Mouse (Mus musculus): ENCODE results near the gene Trp53i11. TPM values are rescaled to one million over a fixed set of nuclear protein-coding genes. Genes with fewer than 3 reads are reported as not detected.

The Trp53i11 gene
- total RNA-seq (2014; fragmentation: Nextera tagmentation) (not detected in 2 replicates), total RNA-seq (2017) (not detected in 2 replicates), polyA plus RNA-seq (2012) (not detected in 2 replicates)

DNA sequence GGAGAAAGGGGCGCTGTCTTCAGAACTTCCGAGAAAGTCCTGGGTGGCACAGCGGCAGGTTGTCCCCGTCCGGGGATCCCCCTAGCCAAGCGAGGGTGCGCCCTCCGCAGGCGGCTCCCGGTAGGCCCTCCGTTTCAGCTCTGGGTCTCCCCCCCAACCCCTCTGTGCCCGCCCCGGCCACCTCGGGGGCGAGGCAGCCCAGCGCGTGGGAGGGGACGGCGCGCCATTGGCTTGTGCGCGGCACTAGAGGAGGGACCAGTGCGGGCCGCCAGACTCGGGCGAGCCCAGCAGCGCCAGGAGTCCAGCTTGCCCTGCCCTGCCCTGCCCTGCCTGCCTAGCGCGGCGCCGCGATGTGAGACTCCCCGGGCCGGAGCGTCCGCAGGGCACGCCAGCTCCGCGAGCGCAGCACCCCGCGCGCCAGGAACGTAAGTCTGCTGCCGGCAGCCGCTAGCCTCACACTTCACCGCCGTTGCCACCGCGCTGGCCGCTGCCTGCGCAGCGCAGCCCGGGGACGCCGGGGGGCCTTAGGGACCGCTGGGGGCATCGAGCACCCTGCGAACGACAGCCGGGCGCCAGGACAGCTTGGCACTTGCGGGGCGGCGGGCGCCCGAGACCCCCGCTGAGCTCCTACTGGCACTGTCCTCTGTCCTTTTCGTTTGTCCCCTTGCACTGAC, at the start of gene Trp53i11:
TSS of gene Trp53i11 (plus strand) at position 226 of the 674 bp plus-strand sequence.
- no peaks in the 10 kb centered on the region for H3K4me1 ChIP-seq (ENCODE audit: insufficient read depth, low read depth, low read length)
- no peak for ATAC-seq (ENCODE audit: extremely low read depth, insufficient number of reproducible peaks, low FRiP score, poor library complexity, severe bottlenecking)
- TF ChIP-seq GATA1 (IDR thresholded peaks at IDR 0.05; ENCODE audit: borderline replicate concordance, low read length) (no peak), GATA2 (IDR thresholded peaks at IDR 0.05; ENCODE audit: borderline replicate concordance, low read depth, low read length) (no peak), CTCF (IDR thresholded peaks at IDR 0.05; ENCODE audit: low read depth, low read length) (no peak), TAL1 (conservative IDR thresholded peaks at IDR 0.05; ENCODE audit: low read depth, low read length) (no peak), POLR2AphosphoS5 (IDR thresholded peaks at IDR 0.05; ENCODE audit: insufficient replicate concordance, low read depth, low read length) (no peak)
- no peak for DNase-seq (ENCODE audit: low spot score)
- H3K9me3 ChIP-seq (replicated peaks) = no peaks in the 10 kb centered on the region
- H3K27me3 ChIP-seq (ENCODE audit: insufficient read depth, low read length) = peaks cover 35% of the 10 kb centered on the region
- H3K4me3 ChIP-seq (ENCODE audit: low read depth, low read length) = no peak within 1 kb of the TSS
- no peaks in the 10 kb centered on the region for H3K36me3 ChIP-seq (replicated peaks)

DNA sequence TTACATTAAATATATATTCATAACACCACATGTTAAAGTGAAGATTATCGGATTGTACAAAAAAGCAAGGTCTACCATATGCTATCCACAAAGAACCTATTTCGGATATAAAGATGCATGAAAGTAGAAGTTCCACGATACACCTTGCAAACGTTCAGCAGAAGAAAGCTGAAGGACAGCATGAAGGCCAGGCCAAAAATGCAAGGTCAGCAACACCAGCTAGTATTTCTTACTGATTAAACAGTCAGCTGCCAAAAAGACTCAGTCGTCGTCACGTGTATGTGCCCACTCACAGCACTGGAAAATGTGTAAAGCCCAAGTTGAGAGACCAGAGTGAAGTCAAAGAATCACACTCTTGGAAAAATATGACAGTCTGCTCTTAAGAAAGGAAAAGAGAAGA, 47.9 kb upstream of the Trp53i11 start:
- DNase-seq (ENCODE audit: low spot score) (no peak), ATAC-seq (ENCODE audit: extremely low read depth, insufficient number of reproducible peaks, low FRiP score, poor library complexity, severe bottlenecking) (no peak)
- no peak for TF ChIP-seq POLR2AphosphoS5 (IDR thresholded peaks at IDR 0.05; ENCODE audit: insufficient replicate concordance, low read depth, low read length)
- H3K27me3 ChIP-seq (ENCODE audit: insufficient read depth, low read length) = peaks cover 17% of the 10 kb centered on the region
- H3K9me3 ChIP-seq (replicated peaks) = no peaks in the 10 kb centered on the region
- H3K4me1 ChIP-seq (ENCODE audit: insufficient read depth, low read depth, low read length) = no peaks in the 10 kb centered on the region
- no peak overlapping the region for H3K4me3 ChIP-seq (ENCODE audit: low read depth, low read length)
- no peaks in the 10 kb centered on the region for H3K36me3 ChIP-seq (replicated peaks)

DNA sequence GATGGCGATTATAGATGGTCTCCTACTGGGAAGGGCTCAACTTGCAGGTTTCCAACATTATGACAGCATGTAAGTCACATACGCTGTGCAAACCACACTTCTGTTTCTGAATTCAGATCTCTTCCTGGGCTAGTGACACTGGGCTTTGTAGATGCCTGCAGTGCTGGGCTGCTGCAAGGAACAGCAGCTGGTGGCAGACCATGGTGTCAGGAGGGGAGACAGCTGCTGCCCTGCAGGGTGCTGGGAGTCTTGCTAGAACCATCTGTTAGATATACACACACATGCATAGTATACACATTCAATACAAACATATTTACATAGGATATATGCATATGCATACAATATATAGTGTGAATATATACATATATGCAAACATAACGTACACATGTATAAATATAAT, 46.0 kb upstream of the Trp53i11 start:
- DNase-seq (ENCODE audit: low spot score) = no peak
- H3K9me3 ChIP-seq (replicated peaks) = no peaks in the 10 kb centered on the region
- no peak for TF ChIP-seq TAL1 (conservative IDR thresholded peaks at IDR 0.05; ENCODE audit: low read depth, low read length)
- no peak for TF ChIP-seq POLR2AphosphoS5 (IDR thresholded peaks at IDR 0.05; ENCODE audit: insufficient replicate concordance, low read depth, low read length)
- TF ChIP-seq GATA2 (IDR thresholded peaks at IDR 0.05; ENCODE audit: borderline replicate concordance, low read depth, low read length) = no peak
- no peak for TF ChIP-seq CTCF (IDR thresholded peaks at IDR 0.05; ENCODE audit: low read depth, low read length)
- no peak for TF ChIP-seq GATA1 (IDR thresholded peaks at IDR 0.05; ENCODE audit: borderline replicate concordance, low read length)
- H3K4me1 ChIP-seq (ENCODE audit: insufficient read depth, low read depth, low read length) = no peaks in the 10 kb centered on the region
- H3K27me3 ChIP-seq (ENCODE audit: insufficient read depth, low read length) = peaks cover 8% of the 10 kb centered on the region
- ATAC-seq (ENCODE audit: extremely low read depth, insufficient number of reproducible peaks, low FRiP score, poor library complexity, severe bottlenecking) = no peak
- no peak overlapping the region for H3K4me3 ChIP-seq (ENCODE audit: low read depth, low read length)
- H3K36me3 ChIP-seq (replicated peaks) = no peaks in the 10 kb centered on the region

DNA sequence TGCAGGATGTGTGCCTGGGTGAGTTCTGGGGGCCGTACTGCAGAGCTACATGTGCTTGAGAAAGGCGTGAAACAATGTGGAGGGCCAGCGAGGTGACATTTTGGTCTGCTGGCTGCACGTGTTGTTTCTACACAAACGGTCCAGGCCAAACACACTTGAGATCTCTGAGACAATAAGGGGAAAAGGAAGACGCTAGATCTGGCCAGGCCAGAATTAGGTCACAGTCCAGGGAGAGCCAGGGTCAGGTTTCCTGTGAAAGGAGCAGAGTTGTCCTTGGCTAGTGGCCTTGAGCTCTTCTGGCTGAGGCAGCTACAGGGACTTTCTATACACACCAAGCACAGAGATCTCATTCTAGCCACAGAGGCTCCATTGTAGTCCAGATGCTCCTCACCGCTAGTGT, 44.7 kb upstream of the Trp53i11 start:
- Histone ChIP-seq H3K4me1 (ENCODE audit: insufficient read depth, low read depth, low read length) (no peaks in the 10 kb centered on the region), H3K9me3 (replicated peaks) (no peaks in the 10 kb centered on the region), H3K4me3 (ENCODE audit: low read depth, low read length) (no peak overlapping the region), H3K27me3 (ENCODE audit: insufficient read depth, low read length) (peaks cover 17% of the 10 kb centered on the region), H3K36me3 (replicated peaks) (no peaks in the 10 kb centered on the region)
- no peak for TF ChIP-seq TAL1 (conservative IDR thresholded peaks at IDR 0.05; ENCODE audit: low read depth, low read length)
- TF ChIP-seq CTCF (IDR thresholded peaks at IDR 0.05; ENCODE audit: low read depth, low read length) = no peak
- TF ChIP-seq GATA1 (IDR thresholded peaks at IDR 0.05; ENCODE audit: borderline replicate concordance, low read length) = no peak
- TF ChIP-seq GATA2 (IDR thresholded peaks at IDR 0.05; ENCODE audit: borderline replicate concordance, low read depth, low read length) = no peak
- no peak for TF ChIP-seq POLR2AphosphoS5 (IDR thresholded peaks at IDR 0.05; ENCODE audit: insufficient replicate concordance, low read depth, low read length)
- ATAC-seq (ENCODE audit: extremely low read depth, insufficient number of reproducible peaks, low FRiP score, poor library complexity, severe bottlenecking) (no peak), DNase-seq (ENCODE audit: low spot score) (no peak)

DNA sequence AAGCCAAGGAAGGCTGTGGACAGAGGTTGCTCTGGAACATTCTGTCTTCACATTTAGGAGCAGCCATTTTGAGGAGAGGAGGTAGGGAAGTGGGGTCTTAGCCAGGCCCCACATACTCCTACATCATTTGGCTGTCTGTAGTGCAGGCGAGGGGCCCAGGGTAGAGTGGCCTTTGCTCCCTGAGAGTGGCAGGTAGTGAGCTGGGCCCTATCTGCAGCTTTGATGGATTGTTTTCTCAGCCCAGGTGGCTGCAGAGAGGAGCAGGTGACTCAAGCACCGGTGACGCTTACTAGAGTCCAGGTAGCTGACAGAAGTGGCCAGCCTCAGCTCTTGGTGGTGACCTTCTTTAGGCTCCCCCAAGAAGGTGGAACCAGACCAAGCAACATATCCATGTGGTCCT, 43.2 kb upstream of the Trp53i11 start:
- no peaks in the 10 kb centered on the region for H3K4me1 ChIP-seq (ENCODE audit: insufficient read depth, low read depth, low read length)
- H3K27me3 ChIP-seq (ENCODE audit: insufficient read depth, low read length) = peaks cover 18% of the 10 kb centered on the region
- TF ChIP-seq TAL1 (conservative IDR thresholded peaks at IDR 0.05; ENCODE audit: low read depth, low read length) (no peak), CTCF (IDR thresholded peaks at IDR 0.05; ENCODE audit: low read depth, low read length) (no peak), GATA1 (IDR thresholded peaks at IDR 0.05; ENCODE audit: borderline replicate concordance, low read length) (no peak), GATA2 (IDR thresholded peaks at IDR 0.05; ENCODE audit: borderline replicate concordance, low read depth, low read length) (no peak), POLR2AphosphoS5 (IDR thresholded peaks at IDR 0.05; ENCODE audit: insufficient replicate concordance, low read depth, low read length) (no peak)
- DNase-seq (ENCODE audit: low spot score) (no peak), ATAC-seq (ENCODE audit: extremely low read depth, insufficient number of reproducible peaks, low FRiP score, poor library complexity, severe bottlenecking) (no peak)
- no peaks in the 10 kb centered on the region for H3K9me3 ChIP-seq (replicated peaks)
- no peak overlapping the region for H3K4me3 ChIP-seq (ENCODE audit: low read depth, low read length)
- no peaks in the 10 kb centered on the region for H3K36me3 ChIP-seq (replicated peaks)

DNA sequence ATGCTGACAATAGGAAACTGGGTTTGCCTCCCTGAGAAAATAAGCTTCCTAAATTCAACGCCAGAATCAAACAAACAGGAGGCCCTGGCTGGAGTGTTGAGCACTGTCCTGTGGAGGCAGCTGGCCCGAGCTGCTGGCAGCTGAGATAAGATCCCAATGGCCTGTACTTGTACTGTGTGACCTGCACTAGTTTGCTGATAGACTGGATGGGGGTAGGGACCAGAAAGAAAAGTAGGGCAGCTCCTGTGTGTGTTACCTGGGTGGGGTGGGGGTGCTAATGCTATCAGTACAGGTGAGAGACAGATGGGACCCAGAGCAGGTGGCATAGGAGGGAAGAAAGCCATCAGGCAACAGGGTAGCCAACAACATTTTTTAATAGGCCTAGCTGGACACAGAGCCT, 37.3 kb upstream of the Trp53i11 start:
- no peak for DNase-seq (ENCODE audit: low spot score)
- Histone ChIP-seq H3K27me3 (ENCODE audit: insufficient read depth, low read length) (peaks cover 26% of the 10 kb centered on the region), H3K36me3 (replicated peaks) (no peaks in the 10 kb centered on the region), H3K9me3 (replicated peaks) (no peaks in the 10 kb centered on the region), H3K4me3 (ENCODE audit: low read depth, low read length) (no peak overlapping the region), H3K4me1 (ENCODE audit: insufficient read depth, low read depth, low read length) (no peaks in the 10 kb centered on the region)
- no peak for TF ChIP-seq GATA2 (IDR thresholded peaks at IDR 0.05; ENCODE audit: borderline replicate concordance, low read depth, low read length)
- TF ChIP-seq GATA1 (IDR thresholded peaks at IDR 0.05; ENCODE audit: borderline replicate concordance, low read length) = no peak
- TF ChIP-seq TAL1 (conservative IDR thresholded peaks at IDR 0.05; ENCODE audit: low read depth, low read length) = no peak
- no peak for TF ChIP-seq POLR2AphosphoS5 (IDR thresholded peaks at IDR 0.05; ENCODE audit: insufficient replicate concordance, low read depth, low read length)
- no peak for TF ChIP-seq CTCF (IDR thresholded peaks at IDR 0.05; ENCODE audit: low read depth, low read length)
- ATAC-seq (ENCODE audit: extremely low read depth, insufficient number of reproducible peaks, low FRiP score, poor library complexity, severe bottlenecking) = no peak

All from G1E (cell line).